15 mouse cellular contexts compared by ENCODE assay signal in the genomic region with DNA sequence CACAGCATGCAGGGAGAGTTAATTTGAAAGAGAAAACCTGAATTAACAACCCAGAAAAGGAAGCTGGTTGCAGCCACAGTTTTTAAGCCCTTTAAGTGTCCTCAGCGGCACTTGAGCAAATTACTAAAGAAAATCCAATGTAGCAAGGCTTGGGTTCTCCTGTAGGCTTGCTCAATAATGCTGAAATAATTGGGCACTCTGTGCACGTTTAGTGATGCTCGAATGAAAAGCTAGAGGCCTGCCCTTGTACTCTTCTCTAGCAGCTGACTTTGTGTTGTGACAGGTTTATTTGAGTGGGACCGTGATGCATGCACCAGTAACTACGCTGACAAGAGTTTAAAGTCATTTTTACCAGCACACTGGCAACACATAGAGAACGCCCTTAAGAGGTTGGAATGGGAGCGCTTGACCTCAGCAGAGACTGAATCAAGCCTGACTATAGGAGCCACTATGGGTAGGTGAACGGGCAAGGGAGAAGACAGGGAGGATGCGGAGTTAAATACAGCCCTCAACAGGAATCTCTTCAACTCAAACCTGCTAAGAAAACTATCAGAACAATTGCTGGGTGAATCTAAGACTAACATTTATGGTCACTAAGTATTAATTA.
A peak's percentile ranks its signal among the peaks of the same experiment; 100 is the strongest.
DNase-seq lines count a peak whose midpoint lies in the region; ATAC-seq and TF ChIP-seq lines count a peak whose summit lies in the region.
"Had no signal": no experiment of that assay in that cellular context is flagged by ENCODE, and none has a peak within 500 bp of the region (broad histone marks: within the 10 kb centered on the region; RNA-seq: fewer than 3 reads in every experiment).

No protein-coding gene starts in this region.

- DNase-seq in hindbrain, embryonic 11.5 days (ENCODE audit: low spot score): no peak
- peak; percentile 37 for DNase-seq in embryo, embryonic 10.5 days (ENCODE audit: low spot score)
- no peak for DNase-seq in forebrain, postnatal 0 days
- DNase-seq in midbrain, embryonic 14.5 days: peak; percentile 58
- DNase-seq in adipocyte (ENCODE audit: low spot score): no peak
- DNase-seq in urinary bladder, postnatal 36 days (ENCODE audit: low spot score in 2 of 2): no peak
- DNase-seq: cerebellum, postnatal 36 days; kidney, postnatal 25 days; liver, postnatal 0 days; right cerebral cortex, postnatal 25 days; thymus, postnatal 14 days had no signal

- no peak overlapping the region for H3K9ac ChIP-seq in hindbrain, embryonic 12.5 days
- H3K9ac ChIP-seq in hindbrain, embryonic 11.5 days (ENCODE audit: low read depth, low read length): no peak overlapping the region
- H3K9ac ChIP-seq in forebrain, postnatal 0 days: no peak overlapping the region
- H3K9ac ChIP-seq in midbrain, embryonic 14.5 days (replicated peaks; ENCODE audit: low read length): no peak overlapping the region
- no peak overlapping the region for H3K9ac ChIP-seq in intestine, embryonic 15.5 days
- H3K9ac ChIP-seq: heart, embryonic 12.5 days; limb, embryonic 12.5 days; liver, postnatal 0 days had no signal

- H3K27me3 ChIP-seq in hindbrain, embryonic 12.5 days: no peaks in the 10 kb centered on the region
- no peaks in the 10 kb centered on the region for H3K27me3 ChIP-seq in hindbrain, embryonic 11.5 days (ENCODE audit: control insufficient read depth, insufficient read depth, low read length)
- H3K27me3 ChIP-seq in forebrain, postnatal 0 days (ENCODE audit: insufficient read depth, low read length): no peaks in the 10 kb centered on the region
- no peaks in the 10 kb centered on the region for H3K27me3 ChIP-seq in midbrain, embryonic 14.5 days (ENCODE audit: control insufficient read depth, insufficient read depth, low read length)
- no peaks in the 10 kb centered on the region for H3K27me3 ChIP-seq in intestine, embryonic 15.5 days (replicated peaks)
- H3K27me3 ChIP-seq: heart, embryonic 12.5 days; limb, embryonic 12.5 days had no signal

- 52% methylated on average over 9 of the region's 9 CpGs for WGBS in hindbrain, embryonic 12.5 days
- WGBS in hindbrain, embryonic 11.5 days: 51% methylated on average over 9 of the region's 9 CpGs
- 20% methylated on average over 9 of the region's 9 CpGs for WGBS in forebrain, postnatal 0 days
- WGBS in midbrain, embryonic 14.5 days: 37% methylated on average over 9 of the region's 9 CpGs
- 77% methylated on average over 9 of the region's 9 CpGs for WGBS in intestine, embryonic 15.5 days

- H3K4me3 ChIP-seq in hindbrain, embryonic 12.5 days: no peak overlapping the region
- no peak overlapping the region for H3K4me3 ChIP-seq in hindbrain, embryonic 11.5 days (ENCODE audit: low read depth, low read length)
- no peak overlapping the region for H3K4me3 ChIP-seq in forebrain, postnatal 0 days (ENCODE audit: low read depth, low read length)
- H3K4me3 ChIP-seq in midbrain, embryonic 14.5 days (replicated peaks; ENCODE audit: low read depth, low read length): no peak overlapping the region
- no peak overlapping the region for H3K4me3 ChIP-seq in intestine, embryonic 15.5 days (replicated peaks)
- H3K4me3 ChIP-seq: heart, embryonic 12.5 days; limb, embryonic 12.5 days had no signal

- H3K36me3 ChIP-seq in hindbrain, embryonic 12.5 days: 0 out of 2 replicates have a peak, but pooled peaks cover 6% of the 10 kb centered on the region
- no peaks in the 10 kb centered on the region for H3K36me3 ChIP-seq in hindbrain, embryonic 11.5 days (ENCODE audit: control insufficient read depth, insufficient read depth, low read length)
- H3K36me3 ChIP-seq in forebrain, postnatal 0 days (ENCODE audit: insufficient read depth): 0 out of 2 replicates have a peak, but pooled peaks cover 2% of the 10 kb centered on the region
- no peaks in the 10 kb centered on the region; the same call in 1 of the 2 replicates for H3K36me3 ChIP-seq in midbrain, embryonic 14.5 days (ENCODE audit: control insufficient read depth, insufficient read depth, low read length)
- no peaks in the 10 kb centered on the region for H3K36me3 ChIP-seq in intestine, embryonic 15.5 days

- no peak overlapping the region for H3K27ac ChIP-seq in hindbrain, embryonic 12.5 days
- no peak overlapping the region for H3K27ac ChIP-seq in hindbrain, embryonic 11.5 days (ENCODE audit: low read depth, low read length)
- H3K27ac ChIP-seq in forebrain, postnatal 0 days (ENCODE audit: low read depth, low read length): no peak overlapping the region
- 0 out of 2 replicates have a peak overlapping the region, but pooled peaks have one; percentile 9 for H3K27ac ChIP-seq in midbrain, embryonic 14.5 days (replicated peaks; ENCODE audit: low read depth, low read length)
- H3K27ac ChIP-seq in intestine, embryonic 15.5 days: no peak overlapping the region
- H3K27ac ChIP-seq: limb, embryonic 12.5 days had no signal

- ATAC-seq in hindbrain, embryonic 12.5 days (ENCODE audit: low FRiP score): peak; percentile 68; the same call in 1 of the 2 replicates
- ATAC-seq in hindbrain, embryonic 11.5 days (ENCODE audit: low FRiP score): no peak
- peak; percentile 67; the same call in 1 of the 2 replicates for ATAC-seq in forebrain, postnatal 0 days
- no peak for ATAC-seq in midbrain, embryonic 14.5 days (ENCODE audit: low FRiP score, low TSS enrichment)
- no peak for ATAC-seq in intestine, embryonic 15.5 days
- ATAC-seq: liver, postnatal 0 days had no signal

- no peak overlapping the region for H3K4me2 ChIP-seq in hindbrain, embryonic 12.5 days (replicated peaks)
- H3K4me2 ChIP-seq in hindbrain, embryonic 11.5 days (replicated peaks; ENCODE audit: low read depth, low read length): no peak overlapping the region
- no peak overlapping the region for H3K4me2 ChIP-seq in forebrain, postnatal 0 days (ENCODE audit: low read depth)
- H3K4me2 ChIP-seq in midbrain, embryonic 14.5 days (ENCODE audit: low read length): no peak overlapping the region
- H3K4me2 ChIP-seq in intestine, embryonic 15.5 days (replicated peaks): no peak overlapping the region
- H3K4me2 ChIP-seq: heart, embryonic 12.5 days; limb, embryonic 12.5 days had no signal

- no peaks in the 10 kb centered on the region for H3K9me3 ChIP-seq in hindbrain, embryonic 12.5 days (replicated peaks)
- H3K9me3 ChIP-seq in hindbrain, embryonic 11.5 days (ENCODE audit: control insufficient read depth, low read length): no peaks in the 10 kb centered on the region
- no peaks in the 10 kb centered on the region for H3K9me3 ChIP-seq in forebrain, postnatal 0 days (ENCODE audit: low read length)
- H3K9me3 ChIP-seq in midbrain, embryonic 14.5 days (ENCODE audit: control insufficient read depth, low read length): no peaks in the 10 kb centered on the region
- H3K9me3 ChIP-seq in intestine, embryonic 15.5 days: no peaks in the 10 kb centered on the region
- H3K9me3 ChIP-seq: heart, embryonic 12.5 days; limb, embryonic 12.5 days had no signal

- peaks cover 6% of the 10 kb centered on the region for H3K4me1 ChIP-seq in hindbrain, embryonic 12.5 days
- no peaks in the 10 kb centered on the region for H3K4me1 ChIP-seq in hindbrain, embryonic 11.5 days (replicated peaks; ENCODE audit: control insufficient read depth, insufficient read depth, low read length)
- H3K4me1 ChIP-seq in forebrain, postnatal 0 days (ENCODE audit: insufficient read depth): 0 out of 2 replicates have a peak, but pooled peaks cover 5% of the 10 kb centered on the region
- peaks cover 6% of the 10 kb centered on the region; the same call in 1 of the 2 replicates for H3K4me1 ChIP-seq in midbrain, embryonic 14.5 days (ENCODE audit: control insufficient read depth, insufficient read depth, low read length)
- H3K4me1 ChIP-seq in intestine, embryonic 15.5 days (replicated peaks): no peaks in the 10 kb centered on the region
- H3K4me1 ChIP-seq: heart, embryonic 12.5 days had no signal

- TF ChIP-seq CTCF in forebrain, postnatal 0 days (IDR thresholded peaks at IDR 0.05; ENCODE audit: low read depth): no peak

Comparison
In these comparisons a context has a peak if more than half of its experiments do, and no peak if none do; other contexts are left out.
1. ATAC-seq: peak in hindbrain, embryonic 12.5 days (single experiment) and forebrain, postnatal 0 days (single experiment); none in hindbrain, embryonic 11.5 days (single experiment), midbrain, embryonic 14.5 days (single experiment) and intestine, embryonic 15.5 days (single experiment).
2. DNase-seq: peak in embryo, embryonic 10.5 days (single experiment) and midbrain, embryonic 14.5 days (single experiment); none in hindbrain, embryonic 11.5 days (single experiment), forebrain, postnatal 0 days (single experiment), adipocyte (single experiment) and urinary bladder, postnatal 36 days (0 of 2).